Mouse (Mus musculus) ES-Bruce4 (cell line): Measurements from ENCODE around the gene Sptb.

ENCODE experiments used
- CTCF ChIP-seq: IDR thresholded peaks from one replicate; pipeline ENCODE4 v1.8.1; 2011; ENCODE audit warnings: low read depth, low read length
- POLR2A ChIP-seq: IDR thresholded peaks from one replicate; pipeline ENCODE4 v1.8.1; 2011; ENCODE audit warnings: low read length; ENCODE audit not compliant: insufficient read depth

DNA sequence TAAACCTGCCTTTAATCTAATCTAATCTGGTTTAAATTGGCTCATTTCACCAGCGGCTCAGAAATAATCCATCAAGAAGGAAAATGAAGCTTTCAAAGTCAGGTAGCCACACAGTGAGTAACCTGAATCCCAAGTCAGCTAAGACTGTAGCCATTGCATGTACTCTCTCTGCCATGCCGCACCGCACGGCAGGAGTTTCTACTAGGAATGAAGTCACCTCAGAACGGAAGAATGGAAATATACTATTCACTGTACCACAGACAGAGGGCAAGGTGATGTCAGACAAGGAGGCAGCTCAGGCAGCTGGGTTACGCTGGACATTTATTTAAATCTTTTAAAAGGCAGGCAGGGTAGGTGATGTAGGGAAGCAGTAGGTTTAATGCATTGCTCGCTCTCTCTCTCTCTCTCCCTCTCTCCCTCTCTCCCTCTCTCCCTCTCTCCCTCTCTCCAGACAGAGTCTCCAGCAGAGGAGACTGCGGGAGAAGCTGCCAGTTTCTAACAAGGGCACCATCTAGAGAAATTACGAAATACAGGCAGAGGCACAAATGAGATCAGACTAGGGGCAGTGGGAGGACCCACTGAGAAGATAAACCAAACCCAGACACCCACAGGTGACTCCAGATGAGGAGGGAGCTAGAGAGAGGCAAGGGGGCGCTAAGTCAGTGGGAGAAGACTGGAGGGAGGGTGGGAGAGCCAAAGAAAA, 22.7 kb downstream of the Sptb start:
- TF ChIP-seq POLR2A (no peak), CTCF (no peak)
